Comparison of ENCODE assay signal across 8 mouse cellular contexts in genomic region chr6:71125043-71125893, GRCm38 (mm10). TPM values are rescaled to one million over a fixed set of nuclear protein-coding genes. Genes with fewer than 3 reads are reported as not detected.
A peak's percentile ranks its signal among the peaks of the same experiment; 100 is the strongest.
DNase-seq lines count a peak whose midpoint lies in the region; ATAC-seq lines count a peak whose summit lies in the region.

No protein-coding gene starts in this region.

- no peaks in the 10 kb centered on the region for H3K9me3 ChIP-seq in midbrain, embryonic 16.5 days (replicated peaks; ENCODE audit: control insufficient read depth, low read length, poor library complexity, severe bottlenecking)

- WGBS in midbrain, embryonic 16.5 days: 3% methylated on average over 3 of the region's 3 CpGs

- H3K9ac ChIP-seq in midbrain, embryonic 16.5 days (ENCODE audit: low read depth, low read length): no peak overlapping the region

- no peaks in the 10 kb centered on the region for H3K27me3 ChIP-seq in midbrain, embryonic 16.5 days (ENCODE audit: control insufficient read depth, insufficient read depth, low read depth, low read length)

- H3K4me2 ChIP-seq in midbrain, embryonic 16.5 days (ENCODE audit: low read length): no peak overlapping the region

- no peak overlapping the region for H3K4me3 ChIP-seq in midbrain, embryonic 16.5 days (ENCODE audit: low read depth, low read length)

- intact Hi-C loops in left cerebral cortex, postnatal 4 days (cut with DNase I): loop anchor here (10.0 kb wide), 2 partner anchors 170 to 310 kb away; partner anchors contain the start of gene Foxi3

- ATAC-seq in granulocyte monocyte progenitor cell, adult 5-6 weeks (replicated peaks; ENCODE audit: poor library complexity, severe bottlenecking): peak; percentile 90
- peak; percentile 73 for ATAC-seq in midbrain, embryonic 16.5 days

- H3K27ac ChIP-seq in midbrain, embryonic 16.5 days (ENCODE audit: low read length): no peak overlapping the region

- no peaks in the 10 kb centered on the region for H3K4me1 ChIP-seq in midbrain, embryonic 16.5 days (ENCODE audit: control insufficient read depth, insufficient read depth, low read length)

- H3K36me3 ChIP-seq in midbrain, embryonic 16.5 days (ENCODE audit: control insufficient read depth, insufficient read depth, low read length): no peaks in the 10 kb centered on the region

- peak; percentile 44 for DNase-seq in A20 (ENCODE audit: low read depth, low spot score)
- DNase-seq in adrenal gland, postnatal 14 days: peak; percentile 84
- peak; percentile 79 for DNase-seq in embryo, embryonic 9.5 days (ENCODE audit: extremely low spot score)
- peak; percentile 87 for DNase-seq in kidney, adult 18-20 months
- peak; percentile 86 for DNase-seq in left cerebral cortex, postnatal 4 days
- peak; percentile 16 to 40 for DNase-seq in spleen, postnatal 14 days (ENCODE audit: low spot score in 2 of 2)

RNA-seq across cellular contexts. Expression of gene Thnsl2, which starts 19.0 kb away (rescaled TPM):
- 13.7 and 14.0 TPM in 2 replicates for total RNA-seq in adrenal gland, postnatal 14 days (2021)
- 0.17 and 0.69 TPM in 2 replicates for total RNA-seq in granulocyte monocyte progenitor cell, adult 5-6 weeks (2014; fragmentation: Nextera tagmentation)
- 0.10 and 1.3 TPM in 2 replicates for total RNA-seq in granulocyte monocyte progenitor cell, adult 5-6 weeks (2017)
- 1 to 10 TPM; 2.0 to 2.9 TPM for total RNA-seq in left cerebral cortex, postnatal 4 days (2021)
- 3.4 and 4.0 TPM in 2 replicates for polyA plus RNA-seq in midbrain, embryonic 16.5 days (2015; fragmentation: Nextera tagmentation; extraction: Ambion mirVana)

Comparison
In these comparisons a context has a peak if more than half of its experiments do, and no peak if none do; other contexts are left out.
1. DNase-seq: peak in every context shown above with its lines; median percentile 87 in kidney, adult 18-20 months; 86 in left cerebral cortex, postnatal 4 days; 84 in adrenal gland, postnatal 14 days; 79 in embryo, embryonic 9.5 days; 44 in A20; 28 in spleen, postnatal 14 days.